Mouse (Mus musculus) mouse trophoblast stem cell (cell line): ENCODE results near the gene Araf.

Experiments
- in situ Hi-C, 2 experiments: fragments of 300-500 bp; cut with MseI, MboI; formaldehyde crosslinking; loops; 2 replicates in 1 of 2; 3 replicates in 1 of 2; pipeline ENCODE4 v1.15.1; 2025

The Araf gene

DNA sequence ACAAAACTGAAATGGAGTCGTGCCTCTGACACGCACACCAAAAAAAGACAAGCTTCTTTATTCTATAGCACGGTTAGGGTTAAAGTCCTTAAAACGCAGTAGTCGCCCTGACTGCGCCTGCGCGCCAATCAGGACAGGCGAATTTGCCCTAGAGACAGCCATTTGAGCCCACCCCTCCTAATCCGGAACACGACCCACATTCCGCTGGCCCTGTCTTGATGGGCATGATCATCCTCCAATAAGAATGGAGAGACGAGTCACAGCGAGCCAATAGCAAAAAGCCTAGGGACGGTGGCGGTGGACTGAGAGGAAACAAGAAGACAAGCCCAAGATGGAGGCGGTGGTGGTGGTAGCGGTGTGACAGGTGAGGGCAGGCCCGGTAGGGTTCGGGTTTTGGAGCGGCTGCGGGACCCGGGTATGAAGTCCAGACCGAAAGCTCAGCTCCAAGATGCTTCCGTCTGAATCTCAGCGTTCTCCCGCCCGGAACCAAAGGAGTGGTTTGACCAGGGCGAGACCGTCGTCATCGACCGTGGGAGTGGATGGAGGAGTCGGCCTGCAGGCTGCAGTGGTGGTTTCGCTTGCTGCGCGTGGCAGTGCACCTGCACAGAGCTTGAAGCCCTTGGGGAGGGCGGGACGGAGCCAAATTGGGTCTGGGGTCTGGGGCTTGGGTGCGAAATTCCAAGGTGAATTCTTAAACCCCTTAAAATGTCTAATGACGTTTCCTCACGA lies 50.8 kb downstream of the Araf start:
- in situ Hi-C loops, result no loop called here

DNA sequence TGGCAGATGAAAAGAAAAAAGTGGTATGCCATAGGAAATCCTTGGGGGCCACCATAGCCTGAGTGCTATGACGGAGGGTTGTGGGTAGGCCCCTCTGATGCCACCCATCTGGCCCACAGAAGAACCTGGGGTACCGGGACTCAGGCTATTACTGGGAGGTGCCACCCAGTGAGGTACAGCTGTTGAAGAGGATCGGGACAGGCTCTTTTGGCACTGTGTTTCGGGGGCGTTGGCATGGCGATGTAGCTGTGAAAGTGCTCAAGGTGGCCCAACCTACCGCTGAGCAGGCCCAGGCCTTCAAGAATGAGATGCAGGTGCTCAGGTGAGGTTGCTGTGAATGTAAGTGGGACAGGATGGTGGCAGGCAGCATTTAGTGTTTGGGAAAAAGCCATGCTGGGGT lies 56.2 kb downstream of the Araf start:
- in situ Hi-C loops, result no loop called here

- in situ Hi-C loops, result no loop called here
Observed at GRCm38 (mm10) chrX:20861453-20862104, 64.0 kb downstream of the Araf start.

DNA sequence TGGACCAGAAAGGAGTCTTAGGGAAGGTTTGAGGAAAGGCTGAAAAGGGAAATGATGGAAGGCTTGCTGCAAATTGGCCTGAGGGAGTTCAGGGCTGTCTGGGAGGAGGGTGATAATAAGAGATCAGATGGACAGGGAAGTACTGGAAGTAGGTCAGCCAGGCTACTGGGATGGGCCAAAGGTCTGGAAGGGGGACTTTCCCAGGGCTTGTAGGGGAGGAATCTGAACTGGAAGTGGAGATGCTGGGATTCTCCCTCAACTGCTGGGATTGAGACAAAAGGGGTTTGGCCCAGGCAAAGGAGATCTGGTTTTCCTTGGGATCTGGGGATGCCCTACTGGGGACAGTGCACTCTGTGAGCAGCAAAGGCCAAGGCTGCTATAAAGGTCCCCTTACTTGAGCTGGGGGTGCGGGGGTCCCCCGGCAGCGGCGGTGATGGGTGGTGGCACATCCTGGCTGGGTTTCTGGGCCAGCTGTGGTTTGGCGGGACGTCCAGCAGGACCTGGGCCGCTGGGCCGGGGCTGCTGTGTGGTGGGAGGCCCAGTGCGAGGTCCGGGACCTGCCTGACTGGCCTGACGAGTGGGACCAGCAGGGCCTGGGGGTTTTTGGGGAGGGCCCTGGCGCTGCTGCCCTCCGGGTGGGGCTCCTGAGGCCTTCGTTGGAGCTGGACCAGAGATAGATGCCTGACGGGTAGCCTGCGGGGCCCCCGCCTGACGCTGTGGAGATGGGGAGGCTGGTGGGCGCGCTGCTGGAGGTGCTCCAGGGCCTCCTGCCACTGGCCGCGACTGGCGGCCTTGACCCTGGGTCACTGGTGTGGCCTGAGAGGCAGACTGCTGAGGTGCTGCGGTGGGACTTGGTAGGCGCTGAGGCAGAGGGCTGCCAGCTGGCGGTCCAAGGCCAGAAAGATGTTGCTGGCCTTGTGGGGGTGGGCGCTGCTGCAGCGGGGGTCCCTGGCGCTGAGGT lies 64.8 kb downstream of the Araf start:
- in situ Hi-C loops, result no loop called here

GRCm38 (mm10) chrX:20863161-20864101 lies 65.8 kb downstream of the Araf start:
- in situ Hi-C loops, result no loop called here

DNA sequence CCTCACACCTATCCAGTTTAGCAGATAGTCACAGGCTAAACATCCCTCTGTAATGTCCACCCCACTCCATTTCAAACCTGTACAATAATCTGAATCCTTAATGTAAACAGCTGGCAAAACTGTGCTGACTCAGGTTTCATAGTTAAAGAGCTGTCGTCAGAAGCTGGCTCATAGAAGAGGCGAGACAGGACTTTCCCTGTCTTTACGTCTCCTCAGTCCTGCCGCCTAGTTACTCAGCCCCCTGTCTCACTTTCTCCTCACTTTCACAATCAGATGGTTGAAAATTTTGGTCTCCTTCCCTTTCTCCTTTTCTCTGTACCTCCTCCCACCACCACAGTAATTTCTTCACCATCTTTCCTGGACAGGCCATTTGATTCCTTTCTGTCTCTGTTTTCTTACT lies 70.5 kb downstream of the Araf start:
- in situ Hi-C loops, result no loop called here

DNA sequence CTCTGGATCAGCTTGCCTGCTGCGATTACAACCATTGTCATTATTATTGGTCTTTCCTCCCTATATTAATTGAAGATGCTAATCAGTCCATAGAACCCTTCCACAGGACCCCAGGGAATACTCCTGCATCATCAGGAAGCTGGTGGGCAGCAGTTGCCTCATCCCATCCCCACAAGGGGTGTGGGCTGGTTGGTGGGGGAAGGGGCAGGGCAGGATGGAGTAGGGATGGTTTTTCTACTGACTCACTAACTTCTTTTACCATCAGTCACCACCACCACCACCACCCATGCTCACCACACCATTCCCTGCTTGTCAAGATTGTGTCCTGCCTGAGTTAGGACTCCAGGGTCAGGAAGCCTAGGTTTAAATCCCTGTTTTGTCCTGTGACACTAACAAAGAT lies 71.6 kb downstream of the Araf start:
- in situ Hi-C loops, result no loop called here

DNA sequence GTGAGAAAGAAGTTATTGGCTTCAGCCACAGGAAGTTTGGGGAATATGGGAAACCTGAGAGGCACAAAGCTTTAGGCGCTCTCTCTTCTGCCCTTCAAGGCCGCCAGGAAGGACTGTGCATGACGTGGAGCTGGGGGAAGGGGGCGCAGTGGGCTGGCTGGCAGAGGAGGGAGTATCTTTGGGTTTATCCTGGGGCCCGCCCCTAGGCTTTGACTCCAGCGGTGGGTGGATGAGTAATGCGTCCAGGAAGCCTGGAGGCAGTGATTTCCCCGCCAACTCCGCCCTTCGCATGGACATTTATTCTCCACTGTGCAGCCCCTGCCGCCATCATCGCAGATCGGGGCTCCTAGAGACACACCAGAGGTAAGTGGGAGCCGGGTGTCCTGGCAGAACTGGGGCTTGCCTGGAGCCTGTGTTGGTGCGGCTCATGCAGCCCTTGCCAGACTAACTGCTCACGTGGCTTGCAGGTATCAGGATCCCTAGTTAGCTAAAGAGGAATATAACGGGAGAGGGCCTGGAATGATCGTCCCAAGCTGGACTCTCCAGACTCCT lies 72.4 kb downstream of the Araf start, which contains the start of gene Timp1:
TSS of gene Timp1 (plus strand) at position 205 of the 552 bp plus-strand sequence.
- in situ Hi-C loops, result no loop called here

DNA sequence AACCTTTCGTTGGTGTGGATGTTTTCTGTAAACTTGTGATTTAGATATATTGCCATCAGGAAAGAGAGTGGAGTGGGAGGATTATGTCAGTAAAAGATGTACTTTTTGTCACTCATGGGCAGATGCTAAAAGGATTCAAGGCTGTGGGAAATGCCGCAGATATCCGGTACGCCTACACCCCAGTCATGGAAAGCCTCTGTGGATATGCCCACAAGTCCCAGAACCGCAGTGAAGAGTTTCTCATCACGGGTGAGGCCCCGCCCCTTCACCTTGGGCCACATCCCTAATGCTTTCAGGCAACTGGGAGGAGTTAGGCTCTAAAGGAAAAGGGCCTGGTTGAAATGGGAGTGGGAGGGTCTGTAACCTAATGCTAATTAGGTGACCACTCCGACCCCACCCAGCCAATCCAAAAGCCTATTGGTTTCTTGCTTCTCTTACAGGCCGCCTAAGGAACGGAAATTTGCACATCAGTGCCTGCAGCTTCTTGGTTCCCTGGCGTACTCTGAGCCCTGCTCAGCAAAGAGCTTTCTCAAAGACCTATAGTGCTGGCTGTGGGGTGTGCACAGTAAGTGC lies 75.4 kb downstream of the Araf start:
- in situ Hi-C loops, result no loop called here

DNA sequence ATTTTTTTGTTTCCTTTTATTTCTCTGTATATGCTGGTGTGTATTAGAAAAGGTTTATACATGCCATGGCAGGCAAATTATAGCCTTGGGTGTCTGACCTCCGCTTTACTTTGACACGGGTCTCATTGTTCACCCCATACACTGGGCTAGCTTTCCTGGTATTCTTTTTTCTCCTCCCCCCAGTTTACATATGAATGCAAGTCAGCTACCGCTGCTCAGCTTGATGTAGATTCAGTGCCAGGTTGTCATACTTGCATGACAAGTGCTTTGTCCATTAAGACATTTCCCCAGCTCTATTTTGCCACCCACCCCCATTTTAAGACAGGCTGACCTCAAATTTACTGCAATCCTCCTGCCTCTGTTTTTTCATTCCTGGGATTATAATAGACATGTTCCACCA lies 77.6 kb downstream of the Araf start:
- in situ Hi-C loops, result no loop called here

- in situ Hi-C loops, result no loop called here
Observed at GRCm38 (mm10) chrX:20910074-20910473, 112.5 kb downstream of the Araf start.
